Mouse (Mus musculus) spleen, postnatal 10 days (tissue): ENCODE results near the gene Mogat1.
"Not testable (repeated sequence)": the region's sequence is repeated elsewhere in the genome, so short reads cannot be mapped to it uniquely, and the experiment has no call there.

ENCODE experiments used
- DNase-seq, 2 experiments: peaks; one replicate each; pipeline ENCODE4 v3.0.0; 2021 to 2022; ENCODE audit warnings: low spot score in 2 of 2

The Mogat1 gene

GRCm38 (mm10) chr1:78536310-78537164, 25.7 kb downstream of the Mogat1 start:
- peak; percentile 22 to 81 for DNase-seq

GRCm38 (mm10) chr1:78537494-78538010, 26.8 kb downstream of the Mogat1 start:
- peak; percentile 11 to 73 for DNase-seq

- no peak for DNase-seq
Observed at GRCm38 (mm10) chr1:78538396-78538795, 27.6 kb downstream of the Mogat1 start.

GRCm38 (mm10) chr1:78539166-78539565, 28.4 kb downstream of the Mogat1 start:
- DNase-seq = no peak

GRCm38 (mm10) chr1:78543631-78544030, 32.8 kb downstream of the Mogat1 start:
- not testable (repeated sequence) for DNase-seq

GRCm38 (mm10) chr1:78546258-78546657, 35.5 kb downstream of the Mogat1 start:
- DNase-seq = no peak

GRCm38 (mm10) chr1:78548961-78549360, 38.2 kb downstream of the Mogat1 start:
- DNase-seq = no peak

- no peak for DNase-seq
Observed at GRCm38 (mm10) chr1:78554012-78554666, 43.3 kb downstream of the Mogat1 start.

- no peak for DNase-seq
Observed at GRCm38 (mm10) chr1:78566963-78567362, 56.2 kb downstream of the Mogat1 start.

- DNase-seq = no peak
Observed at GRCm38 (mm10) chr1:78567421-78567820, 56.6 kb downstream of the Mogat1 start.

- DNase-seq = no peak
Observed at GRCm38 (mm10) chr1:78567834-78568507, 57.2 kb downstream of the Mogat1 start.

GRCm38 (mm10) chr1:78569617-78570016, 58.8 kb downstream of the Mogat1 start:
- no peak for DNase-seq

- DNase-seq = no peak
Observed at GRCm38 (mm10) chr1:78585080-78585479, 74.3 kb downstream of the Mogat1 start.

- no peak for DNase-seq
Observed at GRCm38 (mm10) chr1:78586986-78587385, 76.2 kb downstream of the Mogat1 start.
